Mouse (Mus musculus) kidney, adult 2 months (tissue): ENCODE measurements around the gene Apopt1. TPM values are rescaled to one million over a fixed set of nuclear protein-coding genes. Genes with fewer than 3 reads are reported as not detected.

Experiments used
- DNase-seq: peaks from one replicate; pipeline ENCODE4 v3.0.0; 2021
- H3K27ac ChIP-seq: fragments of 200-500 bp; 2 replicates; pipeline ENCODE4 v1.5.1; 2012; ENCODE audit warnings: low read depth, low read length, control low read depth, inconsistent platforms; ENCODE audit not compliant: insufficient read depth
- H3K27me3 ChIP-seq: fragments of 200-500 bp; replicated peaks from 2 replicates; pipeline ENCODE4 v1.6.1; 2012; ENCODE audit warnings: mild to moderate bottlenecking, moderate library complexity, low read length, inconsistent platforms; ENCODE audit not compliant: control insufficient read depth, insufficient read depth
- H3K36me3 ChIP-seq: fragments of 200-500 bp; 2 replicates; pipeline ENCODE4 v1.6.1; 2012; ENCODE audit warnings: mild to moderate bottlenecking, moderate library complexity, low read length, inconsistent platforms; ENCODE audit not compliant: control insufficient read depth, insufficient read depth
- H3K4me1 ChIP-seq: fragments of 200-500 bp; 2 replicates; pipeline ENCODE4 v1.6.1; 2011; ENCODE audit warnings: low read length; ENCODE audit not compliant: control insufficient read depth, insufficient read depth
- H3K4me3 ChIP-seq: fragments of 200-500 bp; 2 replicates; pipeline ENCODE4 v1.5.1; 2011; ENCODE audit warnings: mild to moderate bottlenecking, low read depth, low read length, control low read depth; ENCODE audit not compliant: insufficient read depth
- CTCF ChIP-seq: fragments of 200-500 bp; conservative IDR thresholded peaks from 2 replicates; pipeline ENCODE4 v1.5.1; 2011; ENCODE audit warnings: low read depth, mild to moderate bottlenecking, control low read depth, low read length, moderate library complexity, mixed read lengths; ENCODE audit not compliant: insufficient read depth, insufficient read length
- POLR2A ChIP-seq: fragments of 200-500 bp; IDR thresholded peaks from one replicate; pipeline ENCODE4 v1.6.1; 2011; ENCODE audit warnings: low read depth, low read length, control low read depth
- WGBS: fragments of 180-500 bp; shearing (Covaris S2); methylation state at CpG from one replicate; pipeline ENCODE4 v1.1.7; 2018; 5-methylcytosine and 5-hydroxymethylcytosine counted together
- polyA plus RNA-seq: library from polyadenylated mRNA; depleted of rRNA; stranded (reverse); fragments of >200 nt; gene quantifications from 2 replicates; pipeline ENCODE4 v1.2.3, GENCODE M21; 2012; rRNA removed

Apopt1 gene
- polyA plus RNA-seq, 1 experiment, result 68.4 TPM

GRCm38 (mm10) chr12:111798493-111798892, 85.4 kb downstream of the Apopt1 start:
- no peak for TF ChIP-seq POLR2A
- no peak for TF ChIP-seq CTCF

GRCm38 (mm10) chr12:111800459-111801183, 87.6 kb downstream of the Apopt1 start:
- no peak for TF ChIP-seq POLR2A
- TF ChIP-seq CTCF, result no peak
- no peaks in the 10 kb centered on the region for H3K27me3 ChIP-seq
- peak; percentile 70 for DNase-seq
- peak overlapping the region; percentile 34; the same call in 1 of the 2 replicates for H3K27ac ChIP-seq
- WGBS, result 49% methylated on average over 10 of the region's 10 CpGs
- no peaks in the 10 kb centered on the region for H3K36me3 ChIP-seq
- H3K4me3 ChIP-seq, result no peak overlapping the region
- peaks cover 23% of the 10 kb centered on the region for H3K4me1 ChIP-seq

More at GRCm38 (mm10) chr12:111798493-111798892, 85.4 kb downstream of the Apopt1 start:
- Histone ChIP-seq H3K27ac (no peak overlapping the region), H3K4me3 (no peak overlapping the region), H3K4me1 (peaks cover 39% of the 10 kb centered on the region), H3K27me3 (no peaks in the 10 kb centered on the region), H3K36me3 (no peaks in the 10 kb centered on the region)
- DNase-seq, result no peak
- 94% methylated on average over 13 of the region's 13 CpGs for WGBS

GRCm38 (mm10) chr12:111803538-111803937, 90.5 kb downstream of the Apopt1 start:
- DNase-seq, result no peak
- WGBS, result 81% methylated on average over 5 of the region's 5 CpGs
- Histone ChIP-seq H3K4me1 (peaks cover 13% of the 10 kb centered on the region), H3K27me3 (no peaks in the 10 kb centered on the region), H3K36me3 (no peaks in the 10 kb centered on the region), H3K27ac (no peak overlapping the region), H3K4me3 (no peak overlapping the region)
- TF ChIP-seq CTCF (no peak), POLR2A (no peak)

Other genes starting within 250 kb of the Apopt1 start
- gene Gm266, start 227.4 kb upstream of the Apopt1 start, polyA plus RNA-seq, result 2.8 and 4.3 TPM in 2 replicates
- gene Eif5, start 175.2 kb upstream of the Apopt1 start, polyA plus RNA-seq, result 90.3 and 91.1 TPM in 2 replicates
- 33.7 and 37.4 TPM in 2 replicates for gene Mark3, start 138.7 kb upstream of the Apopt1 start, polyA plus RNA-seq
- 280 and 340 TPM in 2 replicates for gene Ckb, start 40.9 kb upstream of the Apopt1 start, polyA plus RNA-seq
- gene Trmt61a, start 35.2 kb upstream of the Apopt1 start, polyA plus RNA-seq, result 12.4 and 16.9 TPM in 2 replicates
- 11.3 and 14.6 TPM in 2 replicates for gene Bag5, start within 50 bp of the Apopt1 start, polyA plus RNA-seq
- gene Klc1, start 45.6 kb downstream of the Apopt1 start, polyA plus RNA-seq, result 40.3 and 44.3 TPM in 2 replicates
- gene Xrcc3, start 100.6 kb downstream of the Apopt1 start, polyA plus RNA-seq, result 5.3 and 6.0 TPM in 2 replicates
- 97.0 and 105 TPM in 2 replicates for gene Zfyve21, start 100.9 kb downstream of the Apopt1 start, polyA plus RNA-seq
- gene Ppp1r13b, start 194.8 kb downstream of the Apopt1 start, polyA plus RNA-seq, result 11.2 and 11.7 TPM in 2 replicates